Mouse (Mus musculus): ENCODE results near the gene Phf21a. TPM values are rescaled to one million over a fixed set of nuclear protein-coding genes. Genes with fewer than 3 reads are reported as not detected.

The Phf21a gene
- polyA plus RNA-seq, 1 experiment from 2014 or later: 38.3 TPM

GRCm38 (mm10) chr2:92367383-92368029, 274.6 kb downstream of the Phf21a start:
- no peak overlapping the region for H3K4me3 ChIP-seq
- no peak overlapping the region for H3K27ac ChIP-seq
- no peaks in the 10 kb centered on the region for H3K9me3 ChIP-seq
- 52% methylated on average over 20 of the region's 20 CpGs for WGBS
- no peak for DNase-seq (ENCODE audit: extremely low spot score, low spot score)
- H3K4me1 ChIP-seq: peaks cover 60% of the 10 kb centered on the region
- peaks cover 62% of the 10 kb centered on the region for H3K36me3 ChIP-seq (replicated peaks)
- H3K27me3 ChIP-seq (ENCODE audit: poor library complexity, severe bottlenecking): peaks cover 38% of the 10 kb centered on the region

GRCm38 (mm10) chr2:92370375-92370774, 277.5 kb downstream of the Phf21a start:
- Histone ChIP-seq H3K36me3 (replicated peaks) (peaks cover 34% of the 10 kb centered on the region), H3K9me3 (no peaks in the 10 kb centered on the region), H3K27ac (peak overlapping the region; percentile 90), H3K4me3 (peak overlapping the region; percentile 64), H3K4me1 (peaks cover 84% of the 10 kb centered on the region), H3K27me3 (ENCODE audit: poor library complexity, severe bottlenecking) (peaks cover 46% of the 10 kb centered on the region)
- 11% methylated on average over 19 of the region's 19 CpGs for WGBS
- DNase-seq (ENCODE audit: extremely low spot score, low spot score): no peak

- DNase-seq (ENCODE audit: extremely low spot score, low spot score): peak; percentile 79
- H3K4me3 ChIP-seq: peak overlapping the region; percentile 64
- H3K4me1 ChIP-seq: peaks cover 91% of the 10 kb centered on the region
- 1% methylated on average over 45 of the region's 45 CpGs for WGBS
- H3K9me3 ChIP-seq: no peaks in the 10 kb centered on the region
- H3K27me3 ChIP-seq (ENCODE audit: poor library complexity, severe bottlenecking): peaks cover 46% of the 10 kb centered on the region
- peaks cover 27% of the 10 kb centered on the region for H3K36me3 ChIP-seq (replicated peaks)
- H3K27ac ChIP-seq: peak overlapping the region; percentile 90
Observed at GRCm38 (mm10) chr2:92370821-92371805, 278.2 kb downstream of the Phf21a start.

GRCm38 (mm10) chr2:92371971-92372690, 279.2 kb downstream of the Phf21a start:
- Histone ChIP-seq H3K4me1 (peaks cover 91% of the 10 kb centered on the region), H3K9me3 (no peaks in the 10 kb centered on the region), H3K4me3 (peak overlapping the region; percentile 64), H3K36me3 (replicated peaks) (peaks cover 17% of the 10 kb centered on the region), H3K27ac (peak overlapping the region; percentile 90), H3K27me3 (ENCODE audit: poor library complexity, severe bottlenecking) (peaks cover 46% of the 10 kb centered on the region)
- peak; percentile 81 for DNase-seq (ENCODE audit: extremely low spot score, low spot score)
- WGBS: 5% methylated on average over 10 of the region's 10 CpGs

- WGBS: 26% methylated on average over 9 of the region's 9 CpGs
- H3K27ac ChIP-seq: peak overlapping the region; percentile 90
- no peaks in the 10 kb centered on the region for H3K9me3 ChIP-seq
- peaks cover 83% of the 10 kb centered on the region for H3K4me1 ChIP-seq
- H3K36me3 ChIP-seq (replicated peaks): peaks cover 16% of the 10 kb centered on the region
- H3K4me3 ChIP-seq: peak overlapping the region; percentile 64
- DNase-seq (ENCODE audit: extremely low spot score, low spot score): peak; percentile 42
- H3K27me3 ChIP-seq (ENCODE audit: poor library complexity, severe bottlenecking): peaks cover 46% of the 10 kb centered on the region
Observed at GRCm38 (mm10) chr2:92372767-92373436, 280.0 kb downstream of the Phf21a start.

- Histone ChIP-seq H3K36me3 (replicated peaks) (peaks cover 17% of the 10 kb centered on the region), H3K4me1 (peaks cover 78% of the 10 kb centered on the region), H3K4me3 (peak overlapping the region; percentile 66; the same call in 1 of the 2 replicates), H3K27ac (peak overlapping the region; percentile 90), H3K9me3 (no peaks in the 10 kb centered on the region), H3K27me3 (ENCODE audit: poor library complexity, severe bottlenecking) (peaks cover 46% of the 10 kb centered on the region)
- no peak for DNase-seq (ENCODE audit: extremely low spot score, low spot score)
- 69% methylated on average over 11 of the region's 11 CpGs for WGBS
Observed at GRCm38 (mm10) chr2:92373437-92373813, 280.5 kb downstream of the Phf21a start.

GRCm38 (mm10) chr2:92374514-92374913, 281.6 kb downstream of the Phf21a start, which contains the start of the genes Pex16 and Large2:
TSS of gene Pex16 (plus strand) at chr2:92374676.
TSS of gene Large2 (minus strand) at chr2:92374869.
- peak within 1 kb of the TSS; percentile 66 for H3K4me3 ChIP-seq

GRCm38 (mm10) chr2:92375099-92375623, 282.2 kb downstream of the Phf21a start:
- H3K4me1 ChIP-seq: peaks cover 60% of the 10 kb centered on the region
- under 1% methylated on average over 29 of the region's 29 CpGs for WGBS
- H3K27me3 ChIP-seq (ENCODE audit: poor library complexity, severe bottlenecking): peaks cover 31% of the 10 kb centered on the region
- H3K36me3 ChIP-seq (replicated peaks): peaks cover 29% of the 10 kb centered on the region
- DNase-seq (ENCODE audit: extremely low spot score, low spot score): peak; percentile 93
- H3K9me3 ChIP-seq: no peaks in the 10 kb centered on the region
- H3K27ac ChIP-seq: peak overlapping the region; percentile 90
- peak overlapping the region; percentile 66 for H3K4me3 ChIP-seq

More at GRCm38 (mm10) chr2:92374514-92374913, 281.6 kb downstream of the Phf21a start, which contains the start of the genes Pex16 and Large2:
- H3K4me1 ChIP-seq: peaks cover 67% of the 10 kb centered on the region
- peak; percentile 55 for DNase-seq (ENCODE audit: extremely low spot score, low spot score)
- H3K36me3 ChIP-seq (replicated peaks): peaks cover 23% of the 10 kb centered on the region
- H3K9me3 ChIP-seq: no peaks in the 10 kb centered on the region
- H3K27ac ChIP-seq: peak within 1 kb of the TSS; percentile 90
- peaks cover 38% of the 10 kb centered on the region for H3K27me3 ChIP-seq (ENCODE audit: poor library complexity, severe bottlenecking)
- 5% methylated on average over 16 of the region's 16 CpGs for WGBS

GRCm38 (mm10) chr2:92375788-92376187, 282.9 kb downstream of the Phf21a start:
- 16% methylated on average over 10 of the region's 10 CpGs for WGBS
- peaks cover 25% of the 10 kb centered on the region for H3K27me3 ChIP-seq (ENCODE audit: poor library complexity, severe bottlenecking)

GRCm38 (mm10) chr2:92376300-92376699, 283.4 kb downstream of the Phf21a start:
- Histone ChIP-seq H3K9me3 (no peaks in the 10 kb centered on the region), H3K36me3 (replicated peaks) (peaks cover 41% of the 10 kb centered on the region), H3K4me1 (peaks cover 58% of the 10 kb centered on the region), H3K27me3 (ENCODE audit: poor library complexity, severe bottlenecking) (peaks cover 20% of the 10 kb centered on the region), H3K27ac (no peak overlapping the region), H3K4me3 (peak overlapping the region; percentile 66)
- WGBS: 83% methylated on average over 6 of the region's 6 CpGs
- no peak for DNase-seq (ENCODE audit: extremely low spot score, low spot score)

More at GRCm38 (mm10) chr2:92375788-92376187, 282.9 kb downstream of the Phf21a start:
- peaks cover 59% of the 10 kb centered on the region for H3K4me1 ChIP-seq
- no peak for DNase-seq (ENCODE audit: extremely low spot score, low spot score)
- H3K4me3 ChIP-seq: peak overlapping the region; percentile 66
- H3K36me3 ChIP-seq (replicated peaks): peaks cover 36% of the 10 kb centered on the region
- H3K27ac ChIP-seq: peak overlapping the region; percentile 90
- H3K9me3 ChIP-seq: no peaks in the 10 kb centered on the region

- Histone ChIP-seq H3K4me3 (no peak overlapping the region), H3K27ac (no peak overlapping the region), H3K27me3 (ENCODE audit: poor library complexity, severe bottlenecking) (peaks cover 10% of the 10 kb centered on the region), H3K9me3 (no peaks in the 10 kb centered on the region), H3K4me1 (peaks cover 48% of the 10 kb centered on the region), H3K36me3 (replicated peaks) (peaks cover 51% of the 10 kb centered on the region)
- WGBS: 95% methylated on average over 7 of the region's 7 CpGs
- no peak for DNase-seq (ENCODE audit: extremely low spot score, low spot score)
Observed at GRCm38 (mm10) chr2:92377320-92377719, 284.4 kb downstream of the Phf21a start.
